Mouse (Mus musculus) thymus, adult 2 months (tissue): ENCODE results near the gene Dab1.

Experiments used
- CTCF ChIP-seq: fragments of 200-500 bp; IDR thresholded peaks from 2 replicates; pipeline ENCODE4 v1.5.1; 2012; ENCODE audit warnings: mild to moderate bottlenecking, control low read depth, low read length, moderate library complexity, borderline replicate concordance; ENCODE audit not compliant: control insufficient read depth, poor library complexity, insufficient read depth; ENCODE audit errors: extremely low read depth
- POLR2A ChIP-seq: fragments of 200-500 bp; IDR thresholded peaks from 2 replicates; pipeline ENCODE4 v1.6.1; 2012; ENCODE audit warnings: mild to moderate bottlenecking, low read length, control low read depth, moderate library complexity; ENCODE audit not compliant: control insufficient read depth, poor library complexity, insufficient read depth; ENCODE audit errors: extremely low read depth

DNA sequence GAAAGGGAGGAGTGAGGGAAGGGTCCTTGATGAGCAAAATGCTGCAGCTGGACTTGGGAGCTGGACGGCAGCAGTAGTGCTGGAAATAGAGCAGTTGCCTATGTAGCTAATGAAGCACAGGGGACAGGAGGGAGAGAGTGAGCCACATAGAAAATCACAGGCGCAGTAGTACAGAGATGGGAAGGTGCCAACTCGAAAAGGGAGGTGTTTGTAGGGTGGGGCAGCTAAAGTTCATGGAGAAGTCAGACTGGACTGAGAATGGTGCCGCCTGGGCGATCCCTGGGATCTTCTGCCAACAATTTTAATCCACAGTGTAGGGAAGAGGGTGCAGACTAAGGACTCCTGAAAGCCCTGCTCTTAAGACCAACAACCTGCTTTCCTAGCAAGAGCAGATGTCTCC, 1055.5 kb downstream of the Dab1 start:
- TF ChIP-seq POLR2A: no peak
- TF ChIP-seq CTCF: no peak
